Mouse (Mus musculus) forebrain, postnatal 0 days (tissue): ENCODE measurements around the gene Tcaf1. TPM values are rescaled to one million over a fixed set of nuclear protein-coding genes. Genes with fewer than 3 reads are reported as not detected.
A peak's percentile ranks its signal among the peaks of the same experiment; 100 is the strongest.

Experiments
- ATAC-seq: fragments of 200-750 bp; cut with Nextera tagmentation; 2 replicates; pipeline ENCODE4 v1.8.0; 2017; ENCODE audit warnings: mild to moderate bottlenecking, moderate library complexity
- DNase-seq: peaks from one replicate; pipeline ENCODE4 v3.0.0-alpha.2; 2015
- H3K27ac ChIP-seq: fragments of 300-500 bp; sonication (generic); 2 replicates; pipeline ENCODE4 v1.5.1; 2014; ENCODE audit warnings: low read depth, mild to moderate bottlenecking, antibody characterized with exemption, low read length, moderate library complexity, mixed read lengths
- H3K27me3 ChIP-seq: fragments of 300-500 bp; sonication (generic); 2 replicates; pipeline ENCODE4 v1.6.1; 2014; ENCODE audit warnings: mild to moderate bottlenecking, low read length, mixed read lengths; ENCODE audit not compliant: insufficient read depth
- H3K36me3 ChIP-seq: fragments of 300-500 bp; sonication (generic); 2 replicates; pipeline ENCODE4 v1.6.1; 2014; ENCODE audit warnings: mild to moderate bottlenecking, moderate library complexity; ENCODE audit not compliant: insufficient read depth
- H3K4me1 ChIP-seq: fragments of 300-500 bp; sonication (generic); 2 replicates; pipeline ENCODE4 v1.6.1; 2014; ENCODE audit warnings: antibody characterized with exemption; ENCODE audit not compliant: insufficient read depth
- H3K4me2 ChIP-seq: fragments of 300-500 bp; sonication (generic); 2 replicates; pipeline ENCODE4 v1.6.1; 2014; ENCODE audit warnings: low read depth, mild to moderate bottlenecking, moderate library complexity
- H3K4me3 ChIP-seq: fragments of 300-500 bp; sonication (generic); 2 replicates; pipeline ENCODE4 v1.5.1; 2014; ENCODE audit warnings: low read depth, low read length, mixed read lengths
- H3K9ac ChIP-seq: fragments of 300-500 bp; sonication (generic); 2 replicates; pipeline ENCODE4 v1.6.1; 2014; ENCODE audit warnings: mild to moderate bottlenecking
- H3K9me3 ChIP-seq: fragments of 300-500 bp; sonication (generic); 2 replicates; pipeline ENCODE4 v1.6.1; 2016; ENCODE audit warnings: low read length
- CTCF ChIP-seq: sonication (generic); IDR thresholded peaks from 2 replicates; pipeline ENCODE4 v1.5.1; 2016; ENCODE audit warnings: antibody characterized with exemption, control low read depth, low read depth
- WGBS: fragments of 180-500 bp; shearing (Covaris S2); extraction: QIAGEN DNeasy Blood & Tissue Kit; methylation state at CpG from one replicate; pipeline ENCODE4 v1.1.7; 2014; 5-methylcytosine and 5-hydroxymethylcytosine counted together
- polyA plus RNA-seq: library from polyadenylated mRNA; unstranded; fragments of >200 nt; fragmentation: Nextera tagmentation; extraction: Ambion mirVana; gene quantifications from 2 replicates; pipeline ENCODE4 v1.2.1, GENCODE M21; 2015
- total RNA-seq: library from RNA; depleted of rRNA; stranded (reverse); fragments of >200 nt; gene quantifications from 2 replicates; pipeline ENCODE4 v1.2.3, GENCODE M21; 2014; rRNA removed

Gene Tcaf1
- total and polyA plus RNA-seq, 2 experiments from 2014 or later = 183 to 286 TPM

DNA sequence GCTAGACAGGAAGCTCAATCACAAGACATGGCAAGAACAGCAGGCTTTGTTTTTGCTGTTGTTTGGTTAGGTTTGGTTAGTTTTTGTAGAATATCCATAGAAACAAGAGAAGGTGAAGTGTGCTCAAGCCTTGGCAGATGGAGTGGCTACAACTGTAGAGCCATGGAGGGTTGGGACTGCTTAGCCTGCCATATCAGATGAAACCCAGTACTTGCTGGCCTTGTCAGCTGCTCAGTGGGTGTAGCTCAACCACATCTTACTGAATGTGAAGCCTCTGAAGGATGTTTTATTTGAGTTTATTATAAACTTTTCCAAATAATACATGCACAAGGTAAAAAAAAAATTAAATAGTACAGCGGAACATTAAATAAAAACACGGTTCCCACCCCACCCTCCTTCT lies 42.2 kb downstream of the Tcaf1 start:
- no peak for TF ChIP-seq CTCF
- Histone ChIP-seq H3K4me1 (no peaks in the 10 kb centered on the region), H3K36me3 (peaks cover 9% of the 10 kb centered on the region), H3K9ac (no peak overlapping the region), H3K9me3 (no peaks in the 10 kb centered on the region), H3K27me3 (no peaks in the 10 kb centered on the region), H3K4me3 (no peak overlapping the region), H3K27ac (no peak overlapping the region), H3K4me2 (no peak overlapping the region)
- ATAC-seq (no peak), DNase-seq (no peak)
- WGBS = 97% methylated on average over 2 of the region's 2 CpGs

DNA sequence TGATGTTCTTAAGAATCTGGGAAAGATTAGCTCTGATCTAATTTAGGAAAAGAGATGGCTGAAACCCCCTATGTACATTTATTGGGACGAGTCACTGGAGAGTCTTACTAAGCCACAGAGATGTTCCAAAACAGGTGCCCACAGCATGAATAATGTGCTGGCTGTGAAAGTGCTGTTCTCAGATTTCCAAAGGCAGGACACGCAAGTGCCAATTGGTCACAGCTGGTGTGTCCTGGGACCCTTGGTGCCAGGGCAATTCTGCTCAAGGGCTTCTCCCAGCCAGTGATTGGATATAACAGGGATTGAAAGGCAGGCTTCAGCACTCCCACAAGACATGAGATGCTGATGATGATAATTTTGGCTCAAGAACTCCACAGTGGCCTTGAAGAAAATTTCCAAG lies 48.1 kb downstream of the Tcaf1 start:
- DNase-seq = no peak

GRCm38 (mm10) chr6:42644912-42645549 lies 64.9 kb downstream of the Tcaf1 start, which contains the start of gene Tcaf2:
Gene Tcaf2, minus strand, starts transcription at chr6:42645254.
- Histone ChIP-seq H3K4me2 (peak within 1 kb of the TSS; percentile 48), H3K4me3 (peak within 1 kb of the TSS; percentile 28), H3K36me3 (no peaks in the 10 kb centered on the region), H3K9me3 (no peaks in the 10 kb centered on the region), H3K9ac (peak within 1 kb of the TSS; percentile 37), H3K27ac (no peak within 1 kb of the TSS), H3K4me1 (no peaks in the 10 kb centered on the region), H3K27me3 (no peaks in the 10 kb centered on the region)
- ATAC-seq (peak; percentile 95), DNase-seq (peak; percentile 66)
- 1% methylated on average over 23 of the region's 23 CpGs for WGBS
- peak; percentile 85 for TF ChIP-seq CTCF

More for the DNA sequence above, 48.1 kb downstream of the Tcaf1 start:
- Histone ChIP-seq H3K27ac (no peak overlapping the region), H3K9ac (no peak overlapping the region), H3K36me3 (no peaks in the 10 kb centered on the region), H3K9me3 (no peaks in the 10 kb centered on the region), H3K27me3 (no peaks in the 10 kb centered on the region), H3K4me3 (no peak overlapping the region), H3K4me1 (no peaks in the 10 kb centered on the region), H3K4me2 (no peak overlapping the region)
- 73% methylated on average over 2 of the region's 2 CpGs for WGBS
- TF ChIP-seq CTCF = no peak
- ATAC-seq = no peak

- Histone ChIP-seq H3K36me3 (no peaks in the 10 kb centered on the region), H3K4me1 (no peaks in the 10 kb centered on the region), H3K27ac (no peak overlapping the region), H3K9me3 (no peaks in the 10 kb centered on the region), H3K27me3 (no peaks in the 10 kb centered on the region), H3K9ac (no peak overlapping the region), H3K4me2 (no peak overlapping the region), H3K4me3 (no peak overlapping the region)
- DNase-seq = no peak
- no peak for ATAC-seq
- 89% methylated on average over 5 of the region's 5 CpGs for WGBS
- no peak for TF ChIP-seq CTCF
Measured at GRCm38 (mm10) chr6:42634393-42634792, 75.5 kb downstream of the Tcaf1 start.

DNA sequence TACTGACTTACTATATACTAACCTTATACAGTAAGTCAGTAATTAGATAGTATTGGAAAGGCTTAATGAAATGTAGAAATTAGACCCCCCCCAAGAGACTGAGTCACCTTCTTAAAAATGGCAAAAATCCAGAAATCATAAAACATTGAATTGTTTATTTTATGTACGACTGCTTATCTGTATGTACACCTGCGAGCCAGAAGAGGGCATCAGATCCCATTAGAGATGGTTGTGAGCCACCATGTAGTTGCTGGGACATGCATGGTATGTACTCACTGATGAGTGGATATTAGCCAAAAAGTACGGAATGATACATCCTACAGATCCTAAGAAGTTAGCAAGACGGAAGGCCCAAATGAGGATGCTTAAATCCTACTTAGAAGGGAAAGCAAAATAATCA lies 78.5 kb downstream of the Tcaf1 start:
- Histone ChIP-seq H3K9ac (no peak overlapping the region), H3K4me2 (no peak overlapping the region), H3K4me3 (no peak overlapping the region), H3K9me3 (no peaks in the 10 kb centered on the region), H3K4me1 (no peaks in the 10 kb centered on the region), H3K27me3 (no peaks in the 10 kb centered on the region), H3K36me3 (no peaks in the 10 kb centered on the region), H3K27ac (no peak overlapping the region)
- DNase-seq (no peak), ATAC-seq (no peak)
- WGBS = 76% methylated on average over 4 of the region's 4 CpGs
- TF ChIP-seq CTCF = peak; percentile 29

Other genes with a start within 250 kb of the Tcaf1 start
- gene Olfr458, start 244.9 kb downstream of the Tcaf1 start, total RNA-seq = not detected in 2 replicates
- not detected in 2 replicates for gene Olfr458, start 244.9 kb downstream of the Tcaf1 start, polyA plus RNA-seq
- not detected in 2 replicates for gene Olfr457, start 233.8 kb downstream of the Tcaf1 start, total RNA-seq
- not detected in 2 replicates for gene Olfr457, start 233.8 kb downstream of the Tcaf1 start, polyA plus RNA-seq
- 0.15 TPM in 1 of 2 replicates, not detected in the other for gene Olfr456, start 222.9 kb downstream of the Tcaf1 start, total RNA-seq
- gene Olfr456, start 222.9 kb downstream of the Tcaf1 start, polyA plus RNA-seq = not detected in 2 replicates
- gene Olfr455, start 162.5 kb downstream of the Tcaf1 start, total RNA-seq = not detected in 2 replicates
- not detected in 2 replicates for gene Olfr455, start 162.5 kb downstream of the Tcaf1 start, polyA plus RNA-seq
- gene Tcaf3, start 112.4 kb downstream of the Tcaf1 start, total RNA-seq = not detected in 2 replicates
- gene Tcaf3, start 112.4 kb downstream of the Tcaf1 start, polyA plus RNA-seq = not detected in 2 replicates
- gene Tcaf2, start 64.8 kb downstream of the Tcaf1 start, total RNA-seq = 2.0 and 2.4 TPM in 2 replicates
- gene Tcaf2, start 64.8 kb downstream of the Tcaf1 start, polyA plus RNA-seq = 0.57 and 1.2 TPM in 2 replicates
- not detected in 2 replicates for gene Olfr453, start 29.3 kb upstream of the Tcaf1 start, total RNA-seq
- not detected in 2 replicates for gene Olfr453, start 29.3 kb upstream of the Tcaf1 start, polyA plus RNA-seq
- gene Olfr38, start 46.3 kb upstream of the Tcaf1 start, total RNA-seq = not detected in 2 replicates
- not detected in 2 replicates for gene Olfr38, start 46.3 kb upstream of the Tcaf1 start, polyA plus RNA-seq
- gene Olfr452, start 75.0 kb upstream of the Tcaf1 start, total RNA-seq = not detected in 2 replicates
- gene Olfr452, start 75.0 kb upstream of the Tcaf1 start, polyA plus RNA-seq = not detected in 2 replicates
- gene Olfr450, start 101.9 kb upstream of the Tcaf1 start, total RNA-seq = not detected in 2 replicates
- not detected in 2 replicates for gene Olfr450, start 101.9 kb upstream of the Tcaf1 start, polyA plus RNA-seq
- gene Olfr449, start 124.3 kb upstream of the Tcaf1 start, total RNA-seq = not detected in 2 replicates
- not detected in 2 replicates for gene Olfr449, start 124.3 kb upstream of the Tcaf1 start, polyA plus RNA-seq
- gene Olfr448, start 180.4 kb upstream of the Tcaf1 start, total RNA-seq = not detected in 2 replicates
- gene Olfr448, start 180.4 kb upstream of the Tcaf1 start, polyA plus RNA-seq = not detected in 2 replicates
- not detected in 2 replicates for gene Olfr447, start 198.8 kb upstream of the Tcaf1 start, total RNA-seq
- gene Olfr447, start 198.8 kb upstream of the Tcaf1 start, polyA plus RNA-seq = not detected in 2 replicates
- not detected in 2 replicates for gene Olfr446, start 211.3 kb upstream of the Tcaf1 start, total RNA-seq
- not detected in 2 replicates for gene Olfr446, start 211.3 kb upstream of the Tcaf1 start, polyA plus RNA-seq
- gene Olfr444, start 239.0 kb upstream of the Tcaf1 start, total RNA-seq = not detected in 2 replicates
- gene Olfr444, start 239.0 kb upstream of the Tcaf1 start, polyA plus RNA-seq = not detected in 2 replicates